Mouse (Mus musculus) ovary, postnatal 36 days (tissue): Measurements from ENCODE around the gene Prr15l.

Source experiments
- DNase-seq: peaks from one replicate; pipeline ENCODE4 v3.0.0; 2022; ENCODE audit warnings: low spot score, mixed read lengths

The Prr15l gene

DNA sequence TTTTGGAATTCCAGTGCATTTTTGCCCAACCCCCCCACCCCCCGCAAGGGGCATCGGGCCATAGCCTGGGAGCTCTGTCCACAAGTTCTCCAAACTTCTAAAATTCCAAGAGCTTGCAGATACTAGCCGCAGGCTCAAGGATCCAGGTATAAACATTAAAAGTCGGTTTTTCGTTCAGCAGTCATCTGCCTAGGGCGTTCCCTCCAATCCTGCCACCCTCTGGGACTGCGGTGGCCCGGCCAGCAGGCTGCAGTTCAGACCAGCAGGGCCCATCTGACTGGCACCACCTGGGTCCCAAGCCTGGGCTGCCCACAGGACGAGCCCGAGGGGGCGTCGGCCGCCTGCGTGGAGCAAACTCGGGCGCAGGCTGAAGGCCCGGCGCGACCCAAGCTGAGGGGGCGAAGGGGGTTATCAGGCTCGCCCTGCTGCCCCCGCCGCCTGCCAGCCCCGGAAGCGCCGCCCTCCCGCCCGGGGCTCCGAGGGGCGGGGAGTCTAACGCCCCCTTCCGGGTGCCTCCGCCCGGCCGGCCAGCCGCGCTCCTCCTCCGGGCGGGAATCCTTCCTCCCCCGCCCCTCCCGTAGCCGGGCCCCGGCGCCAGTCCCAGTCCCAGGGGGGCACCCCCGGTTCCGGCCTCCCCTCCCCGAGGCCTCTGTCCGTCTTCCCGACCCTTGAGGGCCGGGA, 49.1 kb downstream of the Prr15l start:
- DNase-seq: peak; percentile 92

GRCm38 (mm10) chr11:96977606-96978400, 49.9 kb downstream of the Prr15l start:
- DNase-seq: peak; percentile 98

DNA sequence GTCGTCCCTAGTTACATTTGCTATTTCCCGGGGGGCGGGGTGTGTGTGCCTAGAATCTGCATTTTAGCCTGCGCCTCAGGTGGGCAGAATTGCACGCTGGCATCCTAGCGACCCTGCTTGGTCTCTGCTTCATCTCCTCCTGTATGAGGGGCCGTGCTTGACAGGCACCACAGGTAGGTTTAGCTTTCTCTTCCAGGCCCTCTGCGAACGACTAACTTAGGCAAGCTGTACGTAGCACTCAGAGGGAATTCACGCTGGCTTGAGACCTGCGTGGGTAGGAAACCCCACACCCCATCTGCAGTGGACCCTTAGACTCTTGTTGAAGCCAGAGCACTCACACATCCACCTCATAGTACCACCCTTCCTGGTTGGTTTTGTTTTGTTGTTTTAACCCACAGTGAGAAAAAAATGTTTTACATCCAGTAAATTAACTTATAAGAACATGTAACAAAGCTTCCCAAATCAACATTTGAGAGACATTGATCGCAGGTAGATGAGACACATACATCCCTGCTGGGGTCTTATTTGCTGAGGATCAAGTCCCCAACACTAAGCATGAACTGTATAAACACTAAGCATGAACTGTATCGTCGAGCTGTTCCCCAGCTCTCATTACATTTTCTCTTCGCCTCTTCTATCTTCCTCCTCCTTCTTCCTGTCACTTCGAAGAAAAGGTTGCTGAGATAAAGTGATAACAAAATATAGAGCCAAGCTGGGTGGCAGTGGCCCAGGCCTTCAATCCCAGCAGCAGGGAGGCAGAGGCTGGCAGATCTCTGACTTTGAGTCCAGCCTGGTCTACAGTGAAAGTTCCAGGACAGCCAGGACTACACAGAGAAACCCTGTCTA, 50.7 kb downstream of the Prr15l start:
- DNase-seq: no peak

GRCm38 (mm10) chr11:96979329-96979728, 51.4 kb downstream of the Prr15l start:
- no peak for DNase-seq

DNA sequence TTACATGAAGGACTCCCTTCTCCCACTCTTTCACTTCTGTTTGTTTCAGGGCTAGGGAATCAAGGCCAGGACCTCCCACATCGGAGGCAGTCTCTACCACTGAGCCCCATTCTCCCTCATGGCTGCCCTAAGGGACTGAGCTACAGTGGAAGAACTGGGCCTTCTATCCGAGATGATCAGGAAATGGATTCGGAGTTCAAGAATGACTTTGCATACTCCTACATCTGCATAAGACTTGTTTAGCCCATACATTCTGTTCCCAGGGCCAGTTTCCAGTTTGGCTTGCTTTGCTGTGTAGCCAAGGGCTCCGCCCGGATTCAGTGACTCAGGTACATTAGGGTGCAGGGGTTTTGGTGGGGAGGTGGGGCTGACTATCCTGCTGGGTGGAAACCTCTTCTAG, 52.1 kb downstream of the Prr15l start:
- DNase-seq: no peak

DNA sequence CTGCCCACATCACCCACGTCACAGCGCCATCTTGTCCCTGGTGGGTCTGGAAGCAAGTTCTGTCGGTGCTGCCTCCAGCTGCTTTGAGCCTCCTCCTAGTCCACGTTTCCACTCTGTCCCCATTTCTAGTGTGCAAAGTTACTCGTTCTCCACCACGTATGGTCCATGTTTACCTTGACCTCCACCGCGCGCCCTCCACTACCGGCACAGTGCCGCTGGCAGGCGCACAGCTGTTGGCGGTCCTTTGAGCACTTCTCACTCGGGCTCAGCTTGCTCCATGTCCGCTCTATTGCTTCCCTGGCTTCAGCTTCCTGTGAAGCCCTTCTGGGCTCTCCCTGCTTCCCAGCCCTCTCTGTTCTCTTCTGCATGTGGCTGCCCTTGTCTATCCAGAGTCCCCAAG, 53.6 kb downstream of the Prr15l start:
- DNase-seq: no peak

DNA sequence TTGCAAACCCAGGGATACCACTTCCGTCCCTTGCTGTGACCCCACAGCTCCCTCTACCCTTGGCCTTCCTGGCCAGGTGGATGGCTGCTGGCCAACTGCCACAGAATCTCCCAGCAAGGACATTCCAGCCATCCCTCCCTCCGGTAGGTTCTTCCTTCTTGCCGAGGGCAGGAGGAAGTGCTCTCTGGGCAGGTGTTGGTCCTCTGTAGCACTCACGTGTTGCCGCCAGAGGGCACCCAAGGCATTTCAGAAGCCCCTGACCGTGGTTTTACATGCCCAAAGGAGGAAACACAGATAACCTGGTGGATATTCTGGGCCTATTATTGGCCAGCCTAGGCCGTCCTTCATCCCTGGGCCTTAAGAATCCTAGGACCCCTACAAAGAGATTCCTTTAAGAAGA, 54.5 kb downstream of the Prr15l start:
- DNase-seq: peak; percentile 79

DNA sequence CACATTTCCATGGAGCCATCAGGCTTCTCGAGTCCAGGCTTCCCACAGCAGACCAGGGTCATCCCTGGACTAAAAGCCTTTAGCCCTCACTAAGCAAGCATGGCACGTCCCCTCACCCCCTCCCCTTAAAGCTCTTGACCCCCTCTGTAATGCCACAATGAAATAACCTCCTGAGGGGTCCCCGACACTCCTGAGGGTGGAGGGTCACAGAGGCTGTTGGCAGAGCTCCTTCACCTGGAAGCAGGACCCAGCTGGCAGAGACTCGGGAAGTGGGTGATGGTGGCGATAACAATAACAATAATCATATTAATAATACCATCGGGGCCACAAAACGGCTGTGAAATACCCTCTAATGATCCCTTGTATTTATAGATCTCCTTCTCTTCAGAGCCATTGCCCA, 55.0 kb downstream of the Prr15l start, which contains the start of gene Sp2:
Sp2 (minus strand) TSS at position 101 of the 400 bp plus-strand sequence.
- no peak for DNase-seq

DNA sequence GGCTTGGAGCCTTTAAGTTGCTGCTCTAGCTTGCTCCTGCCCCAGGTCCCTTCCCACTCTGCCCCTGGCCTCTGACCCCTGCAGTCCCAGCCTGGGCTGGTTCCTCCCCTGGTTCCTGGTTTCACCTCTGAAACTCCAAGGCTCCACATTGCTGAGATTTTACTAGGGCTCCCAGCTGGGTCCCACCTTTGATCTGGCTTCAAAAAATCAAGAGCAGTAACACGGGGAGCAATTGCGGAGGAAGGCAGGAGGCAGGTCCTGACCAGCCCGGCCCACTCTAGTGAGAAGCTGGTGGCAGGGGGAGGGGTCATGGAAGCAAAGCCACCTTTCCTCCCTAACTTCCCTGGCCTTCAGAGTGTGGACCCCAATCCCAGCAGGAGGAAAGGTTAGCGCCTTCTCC, 57.0 kb downstream of the Prr15l start:
- no peak for DNase-seq

- DNase-seq: no peak
Observed at GRCm38 (mm10) chr11:96986463-96986862, 58.6 kb downstream of the Prr15l start.
